Mouse (Mus musculus) T-cell, adult 66 days (primary cell): Measurements from ENCODE around the gene Reg2. TPM values are rescaled to one million over a fixed set of nuclear protein-coding genes. Genes with fewer than 3 reads are reported as not detected.

Experiments used
- total RNA-seq, 2 experiments: library from RNA; stranded (reverse); gene quantifications; 3 replicates in 1 of 2; 4 replicates in 1 of 2; pipeline ENCODE4 v1.2.4; 2023

Gene Reg2
- not detected for total RNA-seq

DNA sequence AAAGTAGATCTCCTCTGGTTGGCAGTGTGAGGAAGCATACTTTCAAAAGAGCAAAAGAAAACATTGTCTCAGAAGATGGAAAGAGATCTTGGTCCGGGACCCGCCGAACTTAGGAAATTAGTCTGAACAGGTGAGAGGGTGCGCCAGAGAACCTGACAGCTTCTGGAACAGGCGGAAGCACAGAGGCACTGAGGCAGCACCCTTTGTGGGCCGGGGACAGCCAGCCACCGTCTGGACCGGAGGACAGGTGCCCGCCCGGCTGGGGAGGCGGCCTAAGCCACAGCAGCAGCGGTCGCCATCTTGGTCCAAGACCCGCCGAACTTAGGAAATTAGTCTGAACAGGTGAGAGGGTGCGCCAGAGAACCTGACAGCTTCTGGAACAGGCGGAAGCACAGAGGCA is at the start of gene Reg2:
Gene Reg2 (plus strand): TSS at position 301 of the 400 bp plus-strand sequence.

DNA sequence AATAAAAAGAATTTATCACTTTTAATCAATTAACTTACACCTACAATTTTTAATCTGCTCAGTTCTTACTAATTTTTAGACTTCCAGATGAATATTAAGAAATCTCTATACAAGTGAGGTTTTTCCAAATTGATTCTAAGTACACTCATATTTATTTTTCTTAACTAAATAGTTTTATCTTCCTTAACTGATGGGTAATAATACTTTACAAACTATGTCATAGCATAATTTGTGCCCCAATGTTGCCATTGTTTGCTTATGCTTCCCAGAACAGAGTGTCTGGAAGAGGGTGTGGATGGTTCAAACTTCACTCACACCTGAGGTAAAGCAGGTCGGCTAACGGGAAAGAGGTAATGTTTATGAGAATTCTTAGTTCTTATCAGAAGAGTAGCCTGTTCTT is 25.1 kb upstream of the Reg2 start, which contains the start of gene Reg3b:
Gene Reg3b (plus strand): TSS at position 301 of the 400 bp plus-strand sequence.

DNA sequence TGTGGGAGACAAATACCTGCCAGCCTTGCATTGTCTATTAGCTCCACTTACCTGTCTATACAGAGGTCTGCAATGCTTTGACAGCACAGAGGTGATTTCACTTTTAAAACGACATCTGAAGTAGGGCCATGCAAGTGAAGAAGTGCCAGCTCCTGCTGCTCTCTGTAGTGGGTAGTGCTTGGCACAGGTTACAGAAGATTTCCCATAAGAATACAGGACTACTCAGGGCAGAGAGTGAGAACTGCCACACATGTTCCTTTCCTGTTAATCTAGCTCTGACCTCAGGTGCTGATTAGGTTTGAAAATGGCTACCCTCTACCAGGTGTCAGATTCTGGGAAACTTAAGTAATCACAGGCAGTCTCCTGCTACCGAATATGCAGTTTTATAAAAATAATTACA is 16.7 kb upstream of the Reg2 start, which contains the start of gene Reg3d:
Gene Reg3d (minus strand): TSS at position 101 of the 400 bp plus-strand sequence.

DNA sequence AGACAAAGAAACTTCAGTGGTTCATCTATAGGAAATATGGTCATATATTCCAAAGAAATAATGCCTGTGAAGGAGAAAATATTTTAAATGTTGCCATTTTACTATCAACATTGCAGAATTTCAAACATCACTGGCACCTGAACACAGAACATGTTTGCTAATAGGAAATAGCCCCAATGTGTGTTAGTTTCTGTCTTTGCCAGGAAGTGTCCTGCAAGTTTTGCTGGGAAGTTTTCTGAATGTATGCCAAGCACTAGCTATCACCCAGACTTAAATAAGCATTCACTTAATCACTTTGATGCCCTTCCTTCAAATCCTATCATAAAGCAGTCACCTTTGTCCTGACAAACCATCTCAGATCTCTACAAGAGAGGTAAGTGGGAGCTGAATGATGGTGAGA is 15.0 kb upstream of the Reg2 start, which contains the start of gene Reg3a:
Gene Reg3a (plus strand): TSS at position 301 of the 400 bp plus-strand sequence.

DNA sequence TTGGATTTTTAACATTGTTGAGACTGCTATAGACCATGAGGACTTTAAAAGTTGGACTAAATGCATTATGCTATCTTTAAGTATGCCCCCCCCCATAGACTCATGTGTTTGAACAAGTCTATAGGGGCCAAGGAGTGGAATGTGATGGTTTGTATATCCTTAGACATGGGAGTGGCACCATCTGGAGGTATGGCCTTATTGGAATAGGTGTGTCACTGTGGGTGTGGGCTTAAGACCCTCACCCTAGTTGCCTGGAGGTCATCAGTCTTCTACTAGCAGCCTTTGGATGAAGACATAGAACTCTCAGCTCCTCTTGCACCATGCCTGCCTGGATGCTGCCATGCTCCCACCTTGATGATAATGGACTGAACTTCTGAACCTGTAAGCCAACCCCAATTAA is 27.0 kb downstream of the Reg2 start, which contains the start of gene Reg1:
Gene Reg1 (plus strand): TSS at position 301 of the 400 bp plus-strand sequence.

Other genes starting within 250 kb of the Reg2 start
- not detected for gene Reg3b, start 25.0 kb upstream of the Reg2 start, total RNA-seq
- gene Reg3d, start 16.8 kb upstream of the Reg2 start, total RNA-seq: not detected
- not detected for gene Reg3a, start 14.9 kb upstream of the Reg2 start, total RNA-seq
- not detected for gene Reg1, start 27.1 kb downstream of the Reg2 start, total RNA-seq
- gene Reg3g, start 73.2 kb downstream of the Reg2 start, total RNA-seq: not detected